Mouse (Mus musculus) ovary, postnatal 10 days (tissue): ENCODE results near the gene Ttll8.

Experiments
- DNase-seq: peaks from one replicate; pipeline ENCODE4 v3.0.0; 2022; ENCODE audit warnings: low spot score

The Ttll8 gene

DNA sequence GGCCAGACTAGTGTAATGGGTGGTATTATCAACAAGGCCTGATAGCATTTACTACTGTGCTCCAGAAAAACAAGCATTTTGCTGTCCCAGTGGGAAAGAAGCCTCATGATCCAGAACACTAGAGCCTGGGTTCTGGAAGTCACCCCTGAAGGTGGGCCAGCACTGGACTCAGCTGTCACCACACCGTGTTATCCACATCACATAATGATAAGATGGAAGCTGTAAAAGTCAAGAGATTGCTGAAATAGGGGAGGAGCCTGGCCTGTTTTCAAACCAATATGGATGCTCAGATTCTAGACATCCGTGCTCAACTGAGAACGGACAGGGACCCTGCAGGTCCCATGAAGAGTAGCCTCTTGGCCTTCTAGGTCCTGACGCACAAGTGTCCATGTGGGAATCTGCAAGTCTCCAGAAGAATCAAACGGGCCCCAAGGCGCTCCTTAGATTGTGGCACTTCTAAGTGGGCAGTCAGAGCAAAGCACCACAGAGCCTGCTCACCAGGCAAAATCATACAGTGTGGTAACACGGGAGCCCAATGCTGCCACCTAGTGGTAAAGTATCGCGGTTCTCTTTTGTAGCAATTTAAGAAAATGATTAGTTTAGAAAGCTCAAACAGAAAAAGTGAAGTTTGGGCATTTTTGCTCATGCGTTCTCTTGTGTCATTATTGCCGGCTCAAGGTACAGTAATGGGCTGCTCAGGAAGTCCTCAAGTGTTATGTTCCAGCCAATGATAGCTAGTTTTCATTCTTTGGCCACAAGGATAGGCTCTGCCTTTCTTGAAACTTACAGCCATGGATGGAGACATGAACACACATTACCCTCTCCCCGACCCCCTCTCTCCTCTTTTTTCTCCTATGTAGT, 32.9 kb downstream of the Ttll8 start:
- DNase-seq, result peak; percentile 55

- DNase-seq, result no peak
Measured at GRCm38 (mm10) chr15:88920065-88920464, 34.2 kb downstream of the Ttll8 start.

- DNase-seq, result no peak
Measured at GRCm38 (mm10) chr15:88919328-88919727, 34.9 kb downstream of the Ttll8 start.

- no peak for DNase-seq
Measured at GRCm38 (mm10) chr15:88917126-88917525, 37.1 kb downstream of the Ttll8 start.

- no peak for DNase-seq
Measured at GRCm38 (mm10) chr15:88916366-88916765, 37.9 kb downstream of the Ttll8 start.

- DNase-seq, result no peak
Measured at GRCm38 (mm10) chr15:88915046-88915445, 39.2 kb downstream of the Ttll8 start.

- DNase-seq, result no peak
Measured at GRCm38 (mm10) chr15:88906347-88906746, 47.9 kb downstream of the Ttll8 start.

- no peak for DNase-seq
Measured at GRCm38 (mm10) chr15:88904056-88904811, 50.0 kb downstream of the Ttll8 start.

DNA sequence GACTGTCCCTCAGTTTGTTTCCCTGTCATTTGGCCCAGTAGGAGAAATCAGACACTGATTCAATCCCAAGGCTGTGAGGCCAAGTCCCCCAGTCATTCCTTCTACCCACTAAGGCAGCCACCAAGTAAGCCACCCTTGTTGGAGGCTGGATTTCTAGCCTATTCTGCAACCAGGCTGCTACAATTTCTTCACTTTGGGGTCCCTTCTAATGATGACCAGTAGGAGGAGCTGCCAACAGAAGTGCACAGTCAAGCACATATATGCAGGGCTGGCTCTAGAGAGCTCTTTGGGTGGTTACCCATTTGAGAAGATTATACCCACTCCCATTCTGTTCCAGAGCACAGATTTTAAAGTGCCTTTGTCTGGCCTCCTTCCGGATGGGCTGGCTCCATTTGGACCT, 51.1 kb downstream of the Ttll8 start:
- DNase-seq, result no peak

DNA sequence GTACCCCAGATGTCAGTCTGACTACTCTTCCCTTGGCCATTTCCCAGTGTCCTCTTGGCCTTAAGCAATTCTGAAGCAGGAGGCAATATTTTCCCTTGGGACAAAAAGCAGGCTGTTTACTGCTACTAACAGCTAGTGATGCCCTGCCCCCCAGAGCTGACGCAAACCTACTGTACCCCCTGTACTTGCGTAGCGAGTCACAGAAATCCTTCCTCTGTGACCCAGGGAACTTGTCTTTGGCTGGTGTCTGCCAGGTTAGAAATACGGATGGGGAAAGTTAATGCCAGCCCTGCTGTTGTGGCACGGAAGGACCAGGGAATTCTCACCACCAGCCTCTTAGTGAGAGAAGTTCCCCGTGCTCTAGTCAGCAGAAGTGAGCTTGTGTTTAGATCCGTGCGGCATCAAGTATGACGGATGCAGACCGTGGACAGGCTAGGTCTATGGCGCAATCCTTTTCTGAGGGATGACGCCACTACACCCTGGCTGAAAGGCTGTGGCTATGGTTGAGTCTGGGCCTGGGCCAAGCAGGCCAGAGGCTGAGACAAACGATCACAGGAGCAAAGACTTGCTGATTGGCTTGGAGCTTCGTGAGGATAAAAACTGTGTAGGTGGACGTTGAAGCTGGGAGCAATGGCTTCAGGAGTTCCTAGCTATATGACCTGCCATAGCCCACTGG, 51.9 kb downstream of the Ttll8 start:
- no peak for DNase-seq

DNA sequence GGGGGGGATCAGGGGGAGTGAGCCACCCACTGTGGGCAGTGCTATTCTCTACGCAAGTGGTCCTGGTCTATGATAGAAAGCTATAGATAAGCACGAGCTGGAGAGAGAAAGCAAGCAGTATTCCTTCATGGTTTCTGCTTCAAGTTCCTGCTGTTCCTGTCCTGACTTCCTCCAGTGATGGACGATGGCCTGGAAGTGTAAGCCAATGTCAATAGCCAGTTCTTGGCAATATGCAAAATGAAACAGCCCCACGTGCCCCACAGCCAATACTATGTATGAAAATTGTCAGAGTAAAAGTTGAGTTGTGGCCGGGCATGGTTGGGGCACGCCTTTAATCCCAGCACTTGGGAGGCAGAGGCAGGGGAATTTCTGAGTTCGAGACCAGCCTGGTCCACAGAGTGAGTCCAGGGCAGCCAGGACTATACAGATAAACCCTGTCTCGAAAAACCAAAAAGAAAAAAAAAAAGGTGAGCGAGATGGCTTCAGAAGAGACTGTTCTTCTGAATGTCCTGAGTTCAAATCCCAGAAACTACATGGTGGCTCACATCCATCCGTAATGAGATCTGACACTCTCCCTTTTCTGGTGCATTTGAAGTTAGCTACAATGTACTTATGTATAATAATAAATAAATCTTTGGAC, 57.8 kb downstream of the Ttll8 start:
- DNase-seq, result no peak

DNA sequence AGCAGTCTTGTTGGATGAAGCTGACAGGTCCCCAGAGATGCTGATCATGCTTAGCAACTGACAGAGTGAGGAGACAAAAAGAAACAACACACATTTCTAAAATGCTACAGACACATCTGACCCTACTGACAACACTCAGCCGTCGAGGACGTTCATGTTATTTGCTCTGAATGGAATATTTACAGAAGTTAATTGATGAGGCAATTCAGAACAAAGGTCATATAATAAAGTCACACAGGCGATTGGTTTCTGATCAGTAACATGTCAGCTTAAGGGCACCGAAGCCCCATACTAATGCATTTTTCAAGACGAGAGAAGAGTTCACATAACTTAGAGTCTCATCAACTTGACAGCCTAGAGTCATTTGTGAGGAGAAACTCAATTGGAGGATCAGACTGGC, 58.3 kb downstream of the Ttll8 start:
- DNase-seq, result no peak

GRCm38 (mm10) chr15:88895119-88895518, 59.1 kb downstream of the Ttll8 start:
- DNase-seq, result no peak

- DNase-seq, result no peak
Measured at GRCm38 (mm10) chr15:88892876-88893275, 61.3 kb downstream of the Ttll8 start.

GRCm38 (mm10) chr15:88892252-88892651, 62.0 kb downstream of the Ttll8 start:
- no peak for DNase-seq

GRCm38 (mm10) chr15:88891676-88892040, 62.6 kb downstream of the Ttll8 start:
- DNase-seq, result no peak

DNA sequence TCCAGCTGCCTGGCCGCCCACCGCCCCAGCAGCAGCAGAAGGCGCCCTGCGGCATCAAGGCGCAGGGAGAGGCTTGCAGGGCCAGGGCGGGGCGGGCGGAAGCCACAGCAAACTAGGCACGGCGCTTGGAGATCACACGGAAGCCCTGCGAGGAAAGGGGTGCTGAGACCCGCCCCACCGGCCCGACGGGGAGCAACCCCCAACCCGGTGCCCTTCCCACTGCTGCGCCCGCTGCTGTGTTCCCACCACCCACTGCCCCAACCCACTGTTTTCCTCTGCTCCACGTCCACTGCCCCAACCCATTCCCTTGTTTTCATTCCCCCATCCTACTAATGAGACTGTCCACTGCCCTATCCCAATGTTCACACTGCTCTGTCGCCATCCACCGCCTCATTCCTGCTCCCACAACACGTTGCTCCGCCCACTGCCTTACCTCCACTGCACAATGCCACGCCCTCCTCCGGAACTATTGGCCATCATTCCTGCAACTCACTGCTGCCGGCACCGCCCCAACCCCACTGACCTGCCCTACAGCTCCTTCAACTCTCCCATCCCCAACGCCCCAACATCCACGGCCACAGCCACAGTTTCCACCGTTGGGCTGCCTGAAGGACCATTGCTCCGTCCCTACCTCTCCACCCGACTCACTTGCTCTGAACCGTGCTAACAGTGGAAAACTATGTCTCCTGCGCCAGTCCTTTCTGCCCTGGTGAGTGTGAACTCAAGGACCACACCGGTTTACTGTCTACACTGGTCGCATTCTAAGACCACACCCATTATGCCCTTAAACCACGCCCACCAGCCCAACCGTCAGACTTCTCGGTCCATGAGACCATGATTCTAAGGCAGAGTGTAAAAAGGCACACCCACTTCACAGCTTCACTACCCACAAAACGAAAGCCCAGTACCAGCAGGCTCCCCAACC, 63.2 kb downstream of the Ttll8 start:
- no peak for DNase-seq

DNA sequence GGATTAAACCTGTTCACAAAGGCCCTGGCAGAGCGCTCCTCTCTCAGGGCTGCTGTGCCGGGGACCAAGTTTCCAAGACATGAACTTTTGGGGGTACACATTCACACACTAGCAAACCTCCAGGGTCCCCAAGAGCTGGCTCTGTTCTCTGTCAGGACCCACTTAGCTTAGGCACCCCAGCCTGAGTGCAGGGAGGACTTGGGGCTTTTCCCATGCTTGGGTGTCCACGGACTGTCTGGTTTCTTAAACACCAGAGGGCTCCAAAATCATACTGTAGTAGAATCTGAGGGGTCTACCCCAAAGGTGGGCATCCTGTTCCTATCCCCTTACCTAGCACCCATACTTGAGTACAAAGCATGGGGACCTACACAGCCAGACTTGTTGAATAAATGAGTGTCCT, 64.2 kb downstream of the Ttll8 start:
- DNase-seq, result no peak

- DNase-seq, result no peak
Measured at GRCm38 (mm10) chr15:88889032-88889431, 65.2 kb downstream of the Ttll8 start.

GRCm38 (mm10) chr15:88885376-88885775, 68.8 kb downstream of the Ttll8 start:
- no peak for DNase-seq

- no peak for DNase-seq
Measured at GRCm38 (mm10) chr15:88883342-88883741, 70.9 kb downstream of the Ttll8 start.
